Mouse (Mus musculus) urinary bladder, adult 2 months (tissue): ENCODE results near the gene Pcmtd2. TPM values are rescaled to one million over a fixed set of nuclear protein-coding genes. Genes with fewer than 3 reads are reported as not detected.
"Not testable (repeated sequence)": the region's sequence is repeated elsewhere in the genome, so short reads cannot be mapped to it uniquely, and the experiment has no call there.

Experiments used
- DNase-seq: peaks from one replicate; pipeline ENCODE4 v3.0.0; 2022; ENCODE audit warnings: low spot score
- polyA plus RNA-seq: library from polyadenylated mRNA; depleted of rRNA; stranded (reverse); fragments of >200 nt; gene quantifications from 2 replicates; pipeline ENCODE4 v1.2.3, GENCODE M21; 2012; rRNA removed

The Pcmtd2 gene
- polyA plus RNA-seq = 43.8 and 51.5 TPM in 2 replicates

GRCm38 (mm10) chr2:181837372-181838292 is at the start of gene Pcmtd2:
Pcmtd2 (plus strand) TSS chr2:181837854.
- DNase-seq = peak; percentile 79

- DNase-seq = no peak
Observed at GRCm38 (mm10) chr2:181789396-181789795, 48.3 kb upstream of the Pcmtd2 start.

GRCm38 (mm10) chr2:181793186-181793585 is 44.5 kb upstream of the Pcmtd2 start:
- DNase-seq = not testable (repeated sequence)

- DNase-seq = no peak
Observed at GRCm38 (mm10) chr2:181795641-181796130, 42.0 kb upstream of the Pcmtd2 start.

GRCm38 (mm10) chr2:181797672-181798071 is 40.0 kb upstream of the Pcmtd2 start:
- DNase-seq = no peak

GRCm38 (mm10) chr2:181829032-181829650 is 8.5 kb upstream of the Pcmtd2 start:
- DNase-seq = no peak

- no peak for DNase-seq
Observed at GRCm38 (mm10) chr2:181832745-181833144, 4.9 kb upstream of the Pcmtd2 start.

- no peak for DNase-seq
Observed at GRCm38 (mm10) chr2:181838293-181838680, 633 bp downstream of the Pcmtd2 start.

- DNase-seq = no peak
Observed at GRCm38 (mm10) chr2:181845709-181846394, 8.2 kb downstream of the Pcmtd2 start.

- DNase-seq = peak; percentile 78
Observed at GRCm38 (mm10) chr2:181863791-181864535, 26.3 kb downstream of the Pcmtd2 start, which contains the start of gene Polr3k. Polr3k (plus strand) TSS chr2:181864337.

- no peak for DNase-seq
Observed at GRCm38 (mm10) chr2:181864536-181864860, 26.8 kb downstream of the Pcmtd2 start.

GRCm38 (mm10) chr2:181866931-181867330 is 29.3 kb downstream of the Pcmtd2 start:
- DNase-seq = no peak

- DNase-seq = no peak
Observed at GRCm38 (mm10) chr2:181871039-181871438, 33.4 kb downstream of the Pcmtd2 start.

GRCm38 (mm10) chr2:181878903-181879302 is 41.2 kb downstream of the Pcmtd2 start:
- no peak for DNase-seq

GRCm38 (mm10) chr2:181883022-181883749 is 45.5 kb downstream of the Pcmtd2 start:
- no peak for DNase-seq

Other genes starting within 250 kb of the Pcmtd2 start
- gene Prpf6, start 246.0 kb upstream of the Pcmtd2 start, polyA plus RNA-seq = 30.7 and 40.9 TPM in 2 replicates
- gene Zfp512b, start 245.1 kb upstream of the Pcmtd2 start, polyA plus RNA-seq = 43.9 and 52.6 TPM in 2 replicates
- gene Samd10, start 238.6 kb upstream of the Pcmtd2 start, polyA plus RNA-seq = 14.7 and 20.2 TPM in 2 replicates
- gene Gm29797, start 180.8 kb upstream of the Pcmtd2 start, polyA plus RNA-seq = 0.11 TPM in 1 of 2 replicates, not detected in the other
- gene Sox18, start 166.2 kb upstream of the Pcmtd2 start, polyA plus RNA-seq = 20.0 and 27.2 TPM in 2 replicates
- gene Tcea2, start 157.5 kb upstream of the Pcmtd2 start, polyA plus RNA-seq = 27.8 and 38.0 TPM in 2 replicates
- gene Rgs19, start 143.9 kb upstream of the Pcmtd2 start, polyA plus RNA-seq = 40.4 and 51.8 TPM in 2 replicates
- not detected in 2 replicates for gene Lkaaear1, start 139.4 kb upstream of the Pcmtd2 start, polyA plus RNA-seq
- gene Oprl1, start 122.8 kb upstream of the Pcmtd2 start, polyA plus RNA-seq = 0.18 and 0.24 TPM in 2 replicates
- 0.03 and 0.06 TPM in 2 replicates for gene Myt1, start 74.5 kb upstream of the Pcmtd2 start, polyA plus RNA-seq
- 20.5 and 23.0 TPM in 2 replicates for gene Polr3k, start 26.5 kb downstream of the Pcmtd2 start, polyA plus RNA-seq
- not detected in 2 replicates for gene Gm14496, start 153.3 kb downstream of the Pcmtd2 start, polyA plus RNA-seq